Mouse (Mus musculus) cerebellum, postnatal 4 days (tissue): ENCODE data around the gene Pdha1.

Experiments
- DNase-seq, 2 experiments: peaks; one replicate each; pipeline ENCODE4 v3.0.0; 2022; ENCODE audit warnings: low spot score in 2 of 2, mixed read lengths in 1 of 2

Gene Pdha1

GRCm38 (mm10) chrX:160137861-160138717 is at the start of gene Pdha1:
Gene Pdha1 (minus strand): TSS chrX:160138413.
- peak; percentile 43 to 75 for DNase-seq

GRCm38 (mm10) chrX:160179032-160179431 is 40.8 kb upstream of the Pdha1 start:
- no peak for DNase-seq

GRCm38 (mm10) chrX:160170150-160170549 is 31.9 kb upstream of the Pdha1 start:
- peak; percentile 29 to 54 for DNase-seq

- no peak for DNase-seq
These were observed 28.2 kb upstream of the Pdha1 start for GRCm38 (mm10) chrX:160166246-160166985.

GRCm38 (mm10) chrX:160164259-160164658 is 26.0 kb upstream of the Pdha1 start:
- no peak for DNase-seq

- DNase-seq: no peak
These were observed 15.1 kb upstream of the Pdha1 start for GRCm38 (mm10) chrX:160153147-160153815.

GRCm38 (mm10) chrX:160148859-160149258 is 10.6 kb upstream of the Pdha1 start:
- no peak for DNase-seq

- DNase-seq: no peak
These were observed 9.2 kb upstream of the Pdha1 start for GRCm38 (mm10) chrX:160147406-160147805.

GRCm38 (mm10) chrX:160146806-160147205 is 8.6 kb upstream of the Pdha1 start:
- DNase-seq: no peak

- DNase-seq: no peak
These were observed 894 bp downstream of the Pdha1 start for GRCm38 (mm10) chrX:160137177-160137860.

GRCm38 (mm10) chrX:160136153-160136552 is 2.1 kb downstream of the Pdha1 start:
- DNase-seq: no peak

GRCm38 (mm10) chrX:160135719-160136118 is 2.5 kb downstream of the Pdha1 start:
- DNase-seq: no peak

GRCm38 (mm10) chrX:160134136-160134843 is 3.9 kb downstream of the Pdha1 start:
- no peak for DNase-seq

- DNase-seq: peak; percentile 37 to 63
These were observed 21.6 kb downstream of the Pdha1 start for GRCm38 (mm10) chrX:160116658-160117057.

GRCm38 (mm10) chrX:160116074-160116473 is 22.1 kb downstream of the Pdha1 start:
- no peak for DNase-seq

GRCm38 (mm10) chrX:160113777-160114176 is 24.4 kb downstream of the Pdha1 start:
- DNase-seq: no peak

- no peak for DNase-seq
These were observed 30.4 kb downstream of the Pdha1 start for GRCm38 (mm10) chrX:160107817-160108216.

GRCm38 (mm10) chrX:160091973-160092372 is 46.2 kb downstream of the Pdha1 start:
- DNase-seq: no peak
